Mouse (Mus musculus): Measurements from ENCODE around the gene Nkx1-1. TPM values are rescaled to one million over a fixed set of nuclear protein-coding genes. Genes with fewer than 3 reads are reported as not detected.

Nkx1-1 gene
- total and polyA plus RNA-seq, 3 experiments = not detected

- H3K27ac ChIP-seq = no peak overlapping the region
- H3K9ac ChIP-seq (ENCODE audit: low read depth, low read length) = no peak overlapping the region
- no peaks in the 10 kb centered on the region; the same call in 1 of the 2 replicates for H3K4me1 ChIP-seq (ENCODE audit: control insufficient read depth, insufficient read depth, low read length)
- no peaks in the 10 kb centered on the region for H3K36me3 ChIP-seq (ENCODE audit: control insufficient read depth, insufficient read depth, low read length)
- no peaks in the 10 kb centered on the region for H3K79me2 ChIP-seq (replicated peaks; ENCODE audit: control insufficient read depth, insufficient read depth, low read length)
- TF ChIP-seq POLR2A (IDR thresholded peaks at IDR 0.05; ENCODE audit: insufficient read depth, low read depth, low read length) (no peak), EP300 (IDR thresholded peaks at IDR 0.05; ENCODE audit: insufficient read depth, low read depth, low read length) (no peak), CTCF (IDR thresholded peaks at IDR 0.05) (no peak)
- peaks cover 47% of the 10 kb centered on the region for H3K27me3 ChIP-seq (ENCODE audit: control insufficient read depth, insufficient read depth, low read length)
- no peak overlapping the region for H3K4me3 ChIP-seq
- intact Hi-C loops (cut with DNase I) = no loop called here
- 7% methylated on average over 16 of the region's 16 CpGs for WGBS
- DNase-seq = no peak
Measured at GRCm38 (mm10) chr5:33430106-33430505, 3.7 kb downstream of the Nkx1-1 start.

DNA sequence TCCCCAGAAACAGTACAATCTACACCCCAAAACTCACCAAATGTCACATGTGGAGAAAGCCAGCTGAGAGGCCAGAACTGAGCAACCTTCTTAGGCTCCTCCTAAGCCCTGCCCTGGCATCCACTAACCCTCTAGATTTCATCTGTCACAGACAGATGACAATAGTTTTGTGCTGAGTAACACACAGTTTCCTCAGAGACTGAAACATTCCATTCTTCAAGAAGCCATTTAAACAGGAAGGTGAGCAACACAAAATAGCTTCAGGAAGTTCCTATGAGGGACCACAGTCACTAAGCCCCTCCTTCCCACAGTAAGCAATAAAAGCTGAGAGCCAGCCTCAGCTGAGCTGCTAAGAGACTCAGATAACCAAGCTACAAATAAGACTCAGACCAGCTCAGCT lies 6.3 kb downstream of the Nkx1-1 start:
- no peaks in the 10 kb centered on the region for H3K36me3 ChIP-seq (ENCODE audit: control insufficient read depth, insufficient read depth, low read length)
- no peak overlapping the region for H3K9ac ChIP-seq (ENCODE audit: low read depth, low read length)
- DNase-seq = no peak
- intact Hi-C loops (cut with DNase I) = no loop called here
- H3K4me3 ChIP-seq = no peak overlapping the region
- TF ChIP-seq POLR2A (IDR thresholded peaks at IDR 0.05; ENCODE audit: insufficient read depth, low read depth, low read length) = no peak
- TF ChIP-seq CTCF (IDR thresholded peaks at IDR 0.05) = no peak
- TF ChIP-seq EP300 (IDR thresholded peaks at IDR 0.05; ENCODE audit: insufficient read depth, low read depth, low read length) = no peak
- H3K79me2 ChIP-seq (replicated peaks; ENCODE audit: control insufficient read depth, insufficient read depth, low read length) = no peaks in the 10 kb centered on the region
- no peak overlapping the region for H3K27ac ChIP-seq
- H3K27me3 ChIP-seq (ENCODE audit: control insufficient read depth, insufficient read depth, low read length) = peaks cover 29% of the 10 kb centered on the region
- H3K4me1 ChIP-seq (ENCODE audit: control insufficient read depth, insufficient read depth, low read length) = no peaks in the 10 kb centered on the region; the same call in 1 of the 2 replicates

DNA sequence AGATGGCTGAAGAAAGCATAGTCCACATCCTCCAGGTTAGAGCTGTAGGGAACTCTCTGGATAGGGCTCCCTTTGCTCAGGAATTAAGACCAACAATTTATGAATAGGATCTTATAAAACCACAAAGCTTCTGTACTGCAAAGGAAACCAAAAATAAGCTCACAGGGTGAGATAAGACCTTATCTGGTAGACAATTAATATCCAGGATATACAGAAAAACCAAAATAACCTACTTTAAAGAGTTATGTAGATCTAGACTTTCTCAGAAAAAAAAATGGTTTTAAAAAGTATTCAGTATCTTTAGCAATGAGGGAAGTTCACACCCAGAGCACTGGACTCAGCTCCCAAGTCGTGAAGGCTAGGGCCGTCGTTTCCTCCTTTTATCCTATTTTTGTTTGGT lies 13.5 kb downstream of the Nkx1-1 start:
- no peaks in the 10 kb centered on the region for H3K27me3 ChIP-seq (ENCODE audit: control insufficient read depth, insufficient read depth, low read length)
- no peak for TF ChIP-seq CTCF (IDR thresholded peaks at IDR 0.05)
- TF ChIP-seq POLR2A (IDR thresholded peaks at IDR 0.05; ENCODE audit: insufficient read depth, low read depth, low read length) = no peak
- TF ChIP-seq EP300 (IDR thresholded peaks at IDR 0.05; ENCODE audit: insufficient read depth, low read depth, low read length) = no peak
- H3K4me1 ChIP-seq (ENCODE audit: control insufficient read depth, insufficient read depth, low read length) = no peaks in the 10 kb centered on the region
- DNase-seq = no peak
- no peak overlapping the region for H3K27ac ChIP-seq
- H3K4me3 ChIP-seq = no peak overlapping the region
- H3K9ac ChIP-seq (ENCODE audit: low read depth, low read length) = no peak overlapping the region
- no peaks in the 10 kb centered on the region for H3K79me2 ChIP-seq (replicated peaks; ENCODE audit: control insufficient read depth, insufficient read depth, low read length)
- H3K36me3 ChIP-seq (ENCODE audit: control insufficient read depth, insufficient read depth, low read length) = no peaks in the 10 kb centered on the region
- 26% methylated on average over 3 of the region's 3 CpGs for WGBS
- intact Hi-C loops (cut with DNase I) = no loop called here

DNA sequence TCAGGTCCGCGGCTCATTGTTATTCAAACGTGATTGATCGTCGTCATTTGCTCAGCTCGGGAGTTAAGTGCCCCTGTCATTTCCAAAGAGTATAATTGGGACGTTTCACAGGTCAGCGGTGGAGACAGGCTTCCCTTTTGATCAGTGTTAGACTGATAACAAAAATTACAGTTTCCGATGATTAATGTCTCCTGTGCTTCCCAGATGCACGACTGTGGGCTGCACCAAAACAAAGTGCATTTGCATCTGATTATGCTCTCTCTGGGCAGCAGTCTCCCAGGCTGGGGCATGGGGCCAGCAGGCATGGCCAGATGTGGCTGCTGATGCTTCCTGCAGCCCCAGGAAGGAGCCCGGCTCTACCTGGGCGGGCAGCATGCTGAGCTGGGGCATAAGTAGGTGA lies 33.0 kb downstream of the Nkx1-1 start:
- intact Hi-C loops (cut with DNase I) = no loop called here
- 58% methylated on average over 12 of the region's 12 CpGs for WGBS
- no peaks in the 10 kb centered on the region for H3K79me2 ChIP-seq (replicated peaks; ENCODE audit: control insufficient read depth, insufficient read depth, low read length)

GRCm38 (mm10) chr5:33396828-33397227 lies 36.9 kb downstream of the Nkx1-1 start:
- no peak overlapping the region for H3K9ac ChIP-seq (ENCODE audit: low read depth, low read length)
- no peak for DNase-seq
- H3K79me2 ChIP-seq (replicated peaks; ENCODE audit: control insufficient read depth, insufficient read depth, low read length) = no peaks in the 10 kb centered on the region
- H3K27ac ChIP-seq = no peak overlapping the region
- H3K4me3 ChIP-seq = no peak overlapping the region
- 85% methylated on average over 7 of the region's 7 CpGs for WGBS
- TF ChIP-seq CTCF (IDR thresholded peaks at IDR 0.05) (no peak), POLR2A (IDR thresholded peaks at IDR 0.05; ENCODE audit: insufficient read depth, low read depth, low read length) (no peak), EP300 (IDR thresholded peaks at IDR 0.05; ENCODE audit: insufficient read depth, low read depth, low read length) (no peak)
- no peaks in the 10 kb centered on the region for H3K27me3 ChIP-seq (ENCODE audit: control insufficient read depth, insufficient read depth, low read length)
- H3K36me3 ChIP-seq (ENCODE audit: control insufficient read depth, insufficient read depth, low read length) = no peaks in the 10 kb centered on the region
- intact Hi-C loops (cut with DNase I) = no loop called here
- H3K4me1 ChIP-seq (ENCODE audit: control insufficient read depth, insufficient read depth, low read length) = no peaks in the 10 kb centered on the region

More for the DNA sequence above, 33.0 kb downstream of the Nkx1-1 start:
- no peaks in the 10 kb centered on the region for H3K36me3 ChIP-seq (ENCODE audit: control insufficient read depth, insufficient read depth, low read length)
- TF ChIP-seq EP300 (IDR thresholded peaks at IDR 0.05; ENCODE audit: insufficient read depth, low read depth, low read length) (no peak), POLR2A (IDR thresholded peaks at IDR 0.05; ENCODE audit: insufficient read depth, low read depth, low read length) (no peak), CTCF (IDR thresholded peaks at IDR 0.05) (no peak)
- no peaks in the 10 kb centered on the region for H3K4me1 ChIP-seq (ENCODE audit: control insufficient read depth, insufficient read depth, low read length)
- H3K4me3 ChIP-seq = no peak overlapping the region
- H3K27ac ChIP-seq = no peak overlapping the region
- H3K27me3 ChIP-seq (ENCODE audit: control insufficient read depth, insufficient read depth, low read length) = no peaks in the 10 kb centered on the region
- no peak for DNase-seq
- H3K9ac ChIP-seq (ENCODE audit: low read depth, low read length) = no peak overlapping the region

DNA sequence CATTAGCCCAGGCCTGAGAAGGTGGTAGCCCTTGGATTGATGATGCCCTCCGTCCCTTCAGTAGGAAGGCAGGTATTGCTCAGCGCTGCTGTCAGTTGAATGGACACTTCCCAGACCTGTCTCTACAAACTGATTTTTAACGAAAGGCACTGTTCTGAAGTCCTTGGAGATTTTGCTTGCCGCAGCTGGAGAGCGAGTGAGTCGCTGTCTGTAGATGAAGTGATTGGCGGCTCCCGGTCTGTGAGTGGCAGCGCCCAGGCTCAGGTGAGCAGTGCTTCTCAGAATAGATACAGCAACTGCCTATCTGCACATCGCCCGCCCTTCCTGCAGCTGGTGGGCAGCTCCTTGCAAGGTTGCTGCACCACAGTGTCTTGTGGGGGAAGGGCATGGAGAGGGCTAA lies 38.1 kb downstream of the Nkx1-1 start:
- intact Hi-C loops (cut with DNase I) = loop anchor here (2.0 kb wide), 1 partner anchor 47 kb away; no protein-coding TSS in a partner anchor
- H3K4me3 ChIP-seq = no peak overlapping the region

More for the DNA sequence above, 38.1 kb downstream of the Nkx1-1 start:
- H3K36me3 ChIP-seq (ENCODE audit: control insufficient read depth, insufficient read depth, low read length) = no peaks in the 10 kb centered on the region
- no peak overlapping the region for H3K27ac ChIP-seq
- H3K79me2 ChIP-seq (replicated peaks; ENCODE audit: control insufficient read depth, insufficient read depth, low read length) = no peaks in the 10 kb centered on the region
- 89% methylated on average over 11 of the region's 11 CpGs for WGBS
- no peak for TF ChIP-seq CTCF (IDR thresholded peaks at IDR 0.05)
- no peak for TF ChIP-seq POLR2A (IDR thresholded peaks at IDR 0.05; ENCODE audit: insufficient read depth, low read depth, low read length)
- no peak for TF ChIP-seq EP300 (IDR thresholded peaks at IDR 0.05; ENCODE audit: insufficient read depth, low read depth, low read length)
- DNase-seq = no peak
- no peak overlapping the region for H3K9ac ChIP-seq (ENCODE audit: low read depth, low read length)
- no peaks in the 10 kb centered on the region for H3K4me1 ChIP-seq (ENCODE audit: control insufficient read depth, insufficient read depth, low read length)
- no peaks in the 10 kb centered on the region for H3K27me3 ChIP-seq (ENCODE audit: control insufficient read depth, insufficient read depth, low read length)
